Mouse (Mus musculus): ENCODE measurements around the gene Snx18. TPM values are rescaled to one million over a fixed set of nuclear protein-coding genes. Genes with fewer than 3 reads are reported as not detected.
A peak's percentile ranks its signal among the peaks of the same experiment; 100 is the strongest.

Gene Snx18
- polyA plus RNA-seq, 1 experiment from 2014 or later = 31.5 TPM

- Histone ChIP-seq H3K4me1 (ENCODE audit: control insufficient read depth, insufficient read depth, low read length) (peaks cover 16% of the 10 kb centered on the region), H3K9ac (ENCODE audit: low read depth, low read length) (no peak overlapping the region), H3K36me3 (ENCODE audit: control insufficient read depth, insufficient read depth, low read length) (0 out of 2 replicates have a peak, but pooled peaks cover 5% of the 10 kb centered on the region), H3K27ac (replicated peaks; ENCODE audit: low read depth, low read length) (peak overlapping the region; percentile 55), H3K4me3 (ENCODE audit: low read depth, low read length) (no peak overlapping the region), H3K27me3 (replicated peaks; ENCODE audit: control insufficient read depth, insufficient read depth, low read length) (no peaks in the 10 kb centered on the region), H3K9me3 (ENCODE audit: control insufficient read depth, low read length) (no peaks in the 10 kb centered on the region), H3K4me2 (ENCODE audit: low read depth, low read length) (no peak overlapping the region)
- DNase-seq (ENCODE audit: low spot score) (no peak), ATAC-seq (ENCODE audit: low read depth) (no peak)
- WGBS = 68% methylated on average over 6 of the region's 6 CpGs
Observed at GRCm38 (mm10) chr13:113604321-113604720, 14.0 kb downstream of the Snx18 start.

- Histone ChIP-seq H3K4me3 (ENCODE audit: low read depth, low read length) (no peak overlapping the region), H3K27me3 (replicated peaks; ENCODE audit: control insufficient read depth, insufficient read depth, low read length) (no peaks in the 10 kb centered on the region), H3K36me3 (ENCODE audit: control insufficient read depth, insufficient read depth, low read length) (0 out of 2 replicates have a peak, but pooled peaks cover 8% of the 10 kb centered on the region), H3K9ac (ENCODE audit: low read depth, low read length) (no peak overlapping the region), H3K27ac (replicated peaks; ENCODE audit: low read depth, low read length) (no peak overlapping the region), H3K4me1 (ENCODE audit: control insufficient read depth, insufficient read depth, low read length) (peaks cover 16% of the 10 kb centered on the region), H3K9me3 (ENCODE audit: control insufficient read depth, low read length) (no peaks in the 10 kb centered on the region), H3K4me2 (ENCODE audit: low read depth, low read length) (no peak overlapping the region)
- ATAC-seq (ENCODE audit: low read depth) (no peak), DNase-seq (ENCODE audit: low spot score) (no peak)
- 88% methylated on average over 17 of the region's 17 CpGs for WGBS
Observed at GRCm38 (mm10) chr13:113602882-113603342, 15.5 kb downstream of the Snx18 start.

- Histone ChIP-seq H3K9me3 (ENCODE audit: control insufficient read depth, low read length) (no peaks in the 10 kb centered on the region), H3K4me3 (ENCODE audit: low read depth, low read length) (no peak overlapping the region), H3K27ac (replicated peaks; ENCODE audit: low read depth, low read length) (no peak overlapping the region), H3K4me2 (ENCODE audit: low read depth, low read length) (no peak overlapping the region), H3K9ac (ENCODE audit: low read depth, low read length) (no peak overlapping the region), H3K36me3 (ENCODE audit: control insufficient read depth, insufficient read depth, low read length) (0 out of 2 replicates have a peak, but pooled peaks cover 8% of the 10 kb centered on the region), H3K4me1 (ENCODE audit: control insufficient read depth, insufficient read depth, low read length) (peaks cover 20% of the 10 kb centered on the region), H3K27me3 (replicated peaks; ENCODE audit: control insufficient read depth, insufficient read depth, low read length) (no peaks in the 10 kb centered on the region)
- 84% methylated on average over 12 of the region's 12 CpGs for WGBS
- ATAC-seq (ENCODE audit: low read depth) (no peak), DNase-seq (ENCODE audit: low spot score) (no peak)
Observed at GRCm38 (mm10) chr13:113601831-113602604, 16.3 kb downstream of the Snx18 start.

GRCm38 (mm10) chr13:113600531-113601463, 17.6 kb downstream of the Snx18 start:
- Histone ChIP-seq H3K27me3 (replicated peaks; ENCODE audit: control insufficient read depth, insufficient read depth, low read length) (no peaks in the 10 kb centered on the region), H3K9ac (ENCODE audit: low read depth, low read length) (no peak overlapping the region), H3K4me3 (ENCODE audit: low read depth, low read length) (no peak overlapping the region), H3K36me3 (ENCODE audit: control insufficient read depth, insufficient read depth, low read length) (0 out of 2 replicates have a peak, but pooled peaks cover 7% of the 10 kb centered on the region), H3K4me1 (ENCODE audit: control insufficient read depth, insufficient read depth, low read length) (peaks cover 32% of the 10 kb centered on the region), H3K4me2 (ENCODE audit: low read depth, low read length) (no peak overlapping the region), H3K9me3 (ENCODE audit: control insufficient read depth, low read length) (no peaks in the 10 kb centered on the region), H3K27ac (replicated peaks; ENCODE audit: low read depth, low read length) (no peak overlapping the region)
- WGBS = 88% methylated on average over 18 of the region's 18 CpGs
- ATAC-seq (ENCODE audit: low read depth) = no peak
- DNase-seq (ENCODE audit: low spot score) = no peak

- Histone ChIP-seq H3K27ac (replicated peaks; ENCODE audit: low read depth, low read length) (no peak overlapping the region), H3K9me3 (ENCODE audit: control insufficient read depth, low read length) (no peaks in the 10 kb centered on the region), H3K9ac (ENCODE audit: low read depth, low read length) (no peak overlapping the region; the same call in 1 of the 2 replicates), H3K27me3 (replicated peaks; ENCODE audit: control insufficient read depth, insufficient read depth, low read length) (no peaks in the 10 kb centered on the region), H3K4me3 (ENCODE audit: low read depth, low read length) (no peak overlapping the region), H3K36me3 (ENCODE audit: control insufficient read depth, insufficient read depth, low read length) (0 out of 2 replicates have a peak, but pooled peaks cover 4% of the 10 kb centered on the region), H3K4me2 (ENCODE audit: low read depth, low read length) (no peak overlapping the region), H3K4me1 (ENCODE audit: control insufficient read depth, insufficient read depth, low read length) (peaks cover 36% of the 10 kb centered on the region)
- 89% methylated on average over 22 of the region's 22 CpGs for WGBS
- ATAC-seq (ENCODE audit: low read depth) (no peak), DNase-seq (ENCODE audit: low spot score) (no peak)
Observed at GRCm38 (mm10) chr13:113599701-113600530, 18.4 kb downstream of the Snx18 start.

GRCm38 (mm10) chr13:113597616-113598015, 20.7 kb downstream of the Snx18 start:
- H3K9ac ChIP-seq (ENCODE audit: low read depth, low read length) = no peak overlapping the region
- no peak overlapping the region for H3K4me3 ChIP-seq (ENCODE audit: low read depth, low read length)
- H3K36me3 ChIP-seq (ENCODE audit: control insufficient read depth, insufficient read depth, low read length) = peaks cover 25% of the 10 kb centered on the region; the same call in 1 of the 2 replicates
- no peak overlapping the region for H3K27ac ChIP-seq (replicated peaks; ENCODE audit: low read depth, low read length)
- peaks cover 25% of the 10 kb centered on the region for H3K4me1 ChIP-seq (ENCODE audit: control insufficient read depth, insufficient read depth, low read length)
- no peaks in the 10 kb centered on the region for H3K27me3 ChIP-seq (replicated peaks; ENCODE audit: control insufficient read depth, insufficient read depth, low read length)
- no peak overlapping the region for H3K4me2 ChIP-seq (ENCODE audit: low read depth, low read length)
- 79% methylated on average over 10 of the region's 10 CpGs for WGBS
- no peaks in the 10 kb centered on the region for H3K9me3 ChIP-seq (ENCODE audit: control insufficient read depth, low read length)
- DNase-seq (ENCODE audit: low spot score) (no peak), ATAC-seq (ENCODE audit: low read depth) (no peak)

GRCm38 (mm10) chr13:113596821-113597541, 21.4 kb downstream of the Snx18 start:
- H3K4me3 ChIP-seq (ENCODE audit: low read depth, low read length) = no peak overlapping the region
- DNase-seq (ENCODE audit: low spot score) (no peak), ATAC-seq (ENCODE audit: low read depth) (no peak)
- H3K9me3 ChIP-seq (ENCODE audit: control insufficient read depth, low read length) = no peaks in the 10 kb centered on the region
- no peaks in the 10 kb centered on the region for H3K27me3 ChIP-seq (replicated peaks; ENCODE audit: control insufficient read depth, insufficient read depth, low read length)
- no peak overlapping the region for H3K4me2 ChIP-seq (ENCODE audit: low read depth, low read length)
- 58% methylated on average over 13 of the region's 13 CpGs for WGBS
- peaks cover 25% of the 10 kb centered on the region for H3K4me1 ChIP-seq (ENCODE audit: control insufficient read depth, insufficient read depth, low read length)
- peaks cover 31% of the 10 kb centered on the region; the same call in 1 of the 2 replicates for H3K36me3 ChIP-seq (ENCODE audit: control insufficient read depth, insufficient read depth, low read length)
- H3K9ac ChIP-seq (ENCODE audit: low read depth, low read length) = no peak overlapping the region
- peak overlapping the region; percentile 41; the same call in 1 of the 2 replicates for H3K27ac ChIP-seq (replicated peaks; ENCODE audit: low read depth, low read length)

Measured in embryonic facial prominence, embryonic 14.5 days (tissue).